Comparison of ENCODE assay signal across 9 mouse cellular contexts in genomic region chr17:64130356-64130755, GRCm38 (mm10).
DNase-seq lines count a peak whose midpoint lies in the region; ATAC-seq and TF ChIP-seq lines count a peak whose summit lies in the region.
"Had no signal": no experiment of that assay in that cellular context is flagged by ENCODE, and none has a peak within 500 bp of the region (broad histone marks: within the 10 kb centered on the region; RNA-seq: fewer than 3 reads in every experiment).

No protein-coding gene starts in this region.

- ATAC-seq in forebrain, embryonic 13.5 days = peak; percentile 89
- ATAC-seq in forebrain, embryonic 11.5 days (replicated peaks; ENCODE audit: low FRiP score) = no peak
- ATAC-seq in hindbrain, postnatal 0 days = peak; percentile 86

- H3K27ac ChIP-seq in forebrain, embryonic 13.5 days = no peak overlapping the region
- H3K27ac ChIP-seq in forebrain, embryonic 11.5 days (ENCODE audit: low read depth, low read length) = no peak overlapping the region
- no peak overlapping the region for H3K27ac ChIP-seq in hindbrain, postnatal 0 days
- H3K27ac ChIP-seq: limb, embryonic 12.5 days had no signal

- H3K4me2 ChIP-seq in forebrain, embryonic 13.5 days = no peak overlapping the region
- no peak overlapping the region for H3K4me2 ChIP-seq in forebrain, embryonic 11.5 days (ENCODE audit: low read depth, low read length, severe bottlenecking)
- no peak overlapping the region for H3K4me2 ChIP-seq in hindbrain, postnatal 0 days (ENCODE audit: low read depth, low read length)
- H3K4me2 ChIP-seq: limb, embryonic 12.5 days had no signal

- H3K27me3 ChIP-seq in forebrain, embryonic 13.5 days = no peaks in the 10 kb centered on the region
- no peaks in the 10 kb centered on the region for H3K27me3 ChIP-seq in forebrain, embryonic 11.5 days (ENCODE audit: control insufficient read depth, insufficient read depth, low read length)
- H3K27me3 ChIP-seq in hindbrain, postnatal 0 days (ENCODE audit: insufficient read depth, low read length) = no peaks in the 10 kb centered on the region
- H3K27me3 ChIP-seq: limb, embryonic 12.5 days had no signal

- DNase-seq in forebrain, embryonic 11.5 days (ENCODE audit: low spot score) = no peak
- DNase-seq in 3T3-L1 (ENCODE audit: low read depth, low spot score) (peak; percentile 38), MN1 (ENCODE audit: low spot score) (no peak)
- DNase-seq in cerebellum, postnatal 14 days = peak; percentile 76 to 80
- DNase-seq in hindbrain, postnatal 0 days (ENCODE audit: low spot score) = peak; percentile 81
- peak; percentile 64 to 79 for DNase-seq in right cerebral cortex, adult 2 months (ENCODE audit: low spot score in 2 of 2)
- DNase-seq in spleen, postnatal 10 days (ENCODE audit: low spot score in 2 of 2) = no peak

- no peak for TF ChIP-seq CTCF in hindbrain, postnatal 0 days (IDR thresholded peaks at IDR 0.05; ENCODE audit: low read depth)

- no peaks in the 10 kb centered on the region for H3K9me3 ChIP-seq in forebrain, embryonic 13.5 days (replicated peaks)
- no peaks in the 10 kb centered on the region for H3K9me3 ChIP-seq in forebrain, embryonic 11.5 days (ENCODE audit: control insufficient read depth, low read length)
- no peaks in the 10 kb centered on the region for H3K9me3 ChIP-seq in hindbrain, postnatal 0 days (ENCODE audit: low read length)
- H3K9me3 ChIP-seq: limb, embryonic 12.5 days had no signal

- no peak overlapping the region for H3K4me3 ChIP-seq in forebrain, embryonic 13.5 days
- H3K4me3 ChIP-seq in forebrain, embryonic 11.5 days (ENCODE audit: low read depth, low read length) = no peak overlapping the region
- no peak overlapping the region for H3K4me3 ChIP-seq in hindbrain, postnatal 0 days (ENCODE audit: low read length)
- H3K4me3 ChIP-seq: limb, embryonic 12.5 days had no signal

- WGBS in forebrain, embryonic 13.5 days = 53% methylated on average over 3 of the region's 3 CpGs
- WGBS in forebrain, embryonic 11.5 days = 83% methylated on average over 3 of the region's 3 CpGs
- WGBS in hindbrain, postnatal 0 days = 32% methylated on average over 3 of the region's 3 CpGs

- H3K4me1 ChIP-seq in forebrain, embryonic 13.5 days = peaks cover 10% of the 10 kb centered on the region; the same call in 1 of the 2 replicates
- no peaks in the 10 kb centered on the region for H3K4me1 ChIP-seq in forebrain, embryonic 11.5 days (replicated peaks; ENCODE audit: control insufficient read depth, insufficient read depth, low read length)
- H3K4me1 ChIP-seq in hindbrain, postnatal 0 days (ENCODE audit: insufficient read depth, low read length) = 0 out of 2 replicates have a peak, but pooled peaks cover 4% of the 10 kb centered on the region

- H3K9ac ChIP-seq in forebrain, embryonic 13.5 days = no peak overlapping the region
- no peak overlapping the region for H3K9ac ChIP-seq in forebrain, embryonic 11.5 days (ENCODE audit: low read length)
- no peak overlapping the region for H3K9ac ChIP-seq in hindbrain, postnatal 0 days (replicated peaks; ENCODE audit: low read length)
- H3K9ac ChIP-seq: limb, embryonic 12.5 days had no signal

- H3K36me3 ChIP-seq in forebrain, embryonic 13.5 days (ENCODE audit: poor library complexity, severe bottlenecking) = no peaks in the 10 kb centered on the region
- no peaks in the 10 kb centered on the region for H3K36me3 ChIP-seq in forebrain, embryonic 11.5 days (ENCODE audit: control insufficient read depth, insufficient read depth, low read length)
- H3K36me3 ChIP-seq in hindbrain, postnatal 0 days (ENCODE audit: insufficient read depth, low read length) = no peaks in the 10 kb centered on the region
- H3K36me3 ChIP-seq: limb, embryonic 12.5 days had no signal

Comparison
In these comparisons a context has a peak if more than half of its experiments do, and no peak if none do; other contexts are left out.
1. DNase-seq: peak in 3T3-L1 (single experiment), cerebellum, postnatal 14 days (2 of 2), hindbrain, postnatal 0 days (single experiment) and right cerebral cortex, adult 2 months (2 of 2); none in forebrain, embryonic 11.5 days (single experiment), MN1 (single experiment) and spleen, postnatal 10 days (0 of 2).